Comparison of ENCODE assay signal across 25 mouse cellular contexts in genomic region chr3:27553781-27554180, GRCm38 (mm10).
DNase-seq lines count a peak whose midpoint lies in the region; ATAC-seq and TF ChIP-seq lines count a peak whose summit lies in the region.
"Had no signal": no experiment of that assay in that cellular context is flagged by ENCODE, and none has a peak within 500 bp of the region (broad histone marks: within the 10 kb centered on the region; RNA-seq: fewer than 3 reads in every experiment).

No protein-coding gene starts in this region.

- TF ChIP-seq CTCF in heart, adult 2 months (IDR thresholded peaks at IDR 0.05), result no peak

- peak; percentile 33 for DNase-seq in heart, adult 11 months
- DNase-seq in heart, adult 2 months, result no peak
- DNase-seq in kidney, adult 18-20 months, result peak; percentile 57
- peak; percentile 55 for DNase-seq in kidney, postnatal 14 days
- DNase-seq in adrenal gland, postnatal 36 days, result no peak
- no peak for DNase-seq in cerebellum, adult 9-10 months
- DNase-seq: adrenal gland, postnatal 14 days; B cell, adult 2 months; cerebellum, adult 18-20 months; cerebellum, postnatal 14 days; embryo, embryonic 11 days; gastrocnemius, adult 2 months; gastrocnemius, postnatal 25 days had no signal

- no peak overlapping the region for H3K9ac ChIP-seq in heart, adult 2 months (ENCODE audit: low read depth, low read length)
- no peak overlapping the region for H3K9ac ChIP-seq in kidney, embryonic 15.5 days
- H3K9ac ChIP-seq: embryonic facial prominence, embryonic 15.5 days; heart, embryonic 15.5 days; hindbrain, embryonic 14.5 days had no signal

- no peaks in the 10 kb centered on the region for H3K9me3 ChIP-seq in kidney, embryonic 15.5 days (replicated peaks)
- H3K9me3 ChIP-seq: embryonic facial prominence, embryonic 15.5 days; forebrain, embryonic 10.5 days; G1E; heart, embryonic 15.5 days; hindbrain, embryonic 10.5 days had no signal

- H3K27ac ChIP-seq in heart, adult 2 months, result no peak overlapping the region
- H3K27ac ChIP-seq in kidney, embryonic 15.5 days, result peak overlapping the region; percentile 75
- H3K27ac ChIP-seq: embryonic facial prominence, embryonic 15.5 days; forebrain, embryonic 10.5 days; gastrocnemius, adult 2 months; heart, embryonic 15.5 days; hindbrain, embryonic 10.5 days; hindbrain, embryonic 14.5 days had no signal

- WGBS in heart, adult 2 months, result 80% methylated on average over 3 of the region's 3 CpGs
- WGBS in kidney, embryonic 15.5 days, result 58% methylated on average over 3 of the region's 3 CpGs

- no peaks in the 10 kb centered on the region; the same call in 1 of the 2 replicates for H3K79me2 ChIP-seq in heart, adult 2 months (replicated peaks; ENCODE audit: control insufficient read depth, insufficient read depth, low read length)

- no peaks in the 10 kb centered on the region for H3K27me3 ChIP-seq in heart, adult 2 months (ENCODE audit: control insufficient read depth, insufficient read depth, low read length)
- no peaks in the 10 kb centered on the region for H3K27me3 ChIP-seq in kidney, embryonic 15.5 days
- H3K27me3 ChIP-seq: embryonic facial prominence, embryonic 15.5 days; heart, embryonic 15.5 days had no signal

- TF ChIP-seq POLR2A in heart, adult 2 months (IDR thresholded peaks at IDR 0.05; ENCODE audit: insufficient read depth, low read depth, low read length), result no peak

- ATAC-seq in kidney, embryonic 15.5 days (replicated peaks; ENCODE audit: low FRiP score), result no peak
- no peak for ATAC-seq in monocyte, adult 5-6 weeks (replicated peaks; ENCODE audit: insufficient number of reproducible peaks, low FRiP score, low TSS enrichment, poor library complexity, severe bottlenecking)
- ATAC-seq: CD4-positive, CD25-positive, alpha-beta regulatory T cell, adult 4 months; forebrain, embryonic 14.5 days had no signal

- intact Hi-C loops in heart, adult 2 months (cut with DNase I), result no loop called here

- H3K36me3 ChIP-seq in heart, adult 2 months (ENCODE audit: control insufficient read depth, insufficient read depth, low read length), result no peaks in the 10 kb centered on the region; the same call in 1 of the 2 replicates
- peaks cover 22% of the 10 kb centered on the region for H3K36me3 ChIP-seq in kidney, embryonic 15.5 days
- H3K36me3 ChIP-seq: G1E had no signal

- no peak overlapping the region for H3K4me3 ChIP-seq in heart, adult 2 months
- H3K4me3 ChIP-seq in kidney, embryonic 15.5 days (replicated peaks), result no peak overlapping the region
- H3K4me3 ChIP-seq: embryonic facial prominence, embryonic 15.5 days; erythroblast, embryonic 14.5 days; forebrain, embryonic 10.5 days; gastrocnemius, adult 2 months; heart, embryonic 15.5 days; hindbrain, embryonic 10.5 days had no signal

- H3K4me2 ChIP-seq in kidney, embryonic 15.5 days, result no peak overlapping the region
- H3K4me2 ChIP-seq: embryonic facial prominence, embryonic 15.5 days; heart, embryonic 11.5 days; heart, embryonic 15.5 days; hindbrain, embryonic 14.5 days had no signal

- TF ChIP-seq EP300 in heart, adult 2 months (IDR thresholded peaks at IDR 0.05; ENCODE audit: insufficient read depth, low read depth, low read length), result no peak

- H3K4me1 ChIP-seq in heart, adult 2 months (ENCODE audit: control insufficient read depth, insufficient read depth, low read length), result no peaks in the 10 kb centered on the region
- H3K4me1 ChIP-seq in kidney, embryonic 15.5 days, result peaks cover 20% of the 10 kb centered on the region
- H3K4me1 ChIP-seq: embryonic facial prominence, embryonic 15.5 days; forebrain, embryonic 10.5 days; heart, embryonic 15.5 days; hindbrain, embryonic 10.5 days had no signal

Comparison
In these comparisons a context has a peak if more than half of its experiments do, and no peak if none do; other contexts are left out.
1. DNase-seq: peak in heart, adult 11 months (single experiment), kidney, adult 18-20 months (single experiment) and kidney, postnatal 14 days (single experiment); none in heart, adult 2 months (0 of 2), adrenal gland, postnatal 36 days (0 of 2) and cerebellum, adult 9-10 months (single experiment).